Mouse (Mus musculus): Measurements from ENCODE around the gene Ulk3. TPM values are rescaled to one million over a fixed set of nuclear protein-coding genes. Genes with fewer than 3 reads are reported as not detected.

Gene Ulk3
- 1.7 TPM for polyA plus RNA-seq (2014; fragmentation: Illumina TruSeq; extraction: RNeasy Lipid Tissue Mini Kit (QIAGEN cat#74804); ENCODE audit: low read depth, low replicate concordance)

DNA sequence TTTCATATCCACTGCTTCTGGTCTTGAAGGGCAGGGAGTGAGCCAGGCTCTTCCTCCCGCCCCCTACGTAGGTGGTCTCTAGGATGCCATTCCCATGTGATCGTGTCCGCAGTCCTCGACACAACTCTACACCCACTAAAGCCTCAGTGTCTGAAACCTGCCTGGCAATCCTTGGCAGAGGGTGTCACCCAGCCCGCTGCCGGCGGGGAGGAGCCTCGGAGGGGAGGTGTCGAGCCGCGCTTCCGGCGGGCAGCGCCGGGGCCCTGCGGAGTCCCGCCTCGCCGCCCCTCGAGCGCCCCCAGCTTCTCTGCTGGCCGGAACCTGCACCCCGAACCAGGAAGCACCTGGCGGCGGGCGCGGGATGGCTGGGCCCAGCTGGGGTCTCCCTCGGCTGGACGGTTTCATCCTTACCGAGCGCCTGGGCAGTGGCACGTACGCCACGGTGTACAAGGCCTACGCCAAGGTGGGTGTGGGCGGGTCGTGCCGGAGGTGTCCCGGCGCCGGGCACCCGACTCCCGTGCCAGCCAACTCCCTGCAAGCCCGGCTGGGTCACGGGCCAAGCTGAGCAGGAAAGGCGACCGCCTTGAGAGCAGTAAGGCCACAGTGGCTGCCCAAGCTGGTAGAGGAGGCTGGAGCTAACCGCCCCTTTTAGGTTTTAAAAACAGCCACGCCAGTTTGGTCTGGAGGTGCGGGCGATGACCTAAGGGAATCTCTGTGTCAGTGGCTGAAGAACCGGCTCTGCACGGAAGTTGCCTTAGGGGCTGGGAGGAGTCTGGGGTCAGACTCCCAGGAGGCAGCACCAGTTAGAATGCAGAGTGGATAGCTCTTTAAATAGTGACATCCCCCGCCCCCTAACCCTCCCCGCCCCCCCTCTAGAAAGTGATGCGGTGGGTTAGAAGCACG lies at the start of gene Ulk3:
TSS of gene Ulk3 (plus strand) at position 229 of the 903 bp plus-strand sequence.

DNA sequence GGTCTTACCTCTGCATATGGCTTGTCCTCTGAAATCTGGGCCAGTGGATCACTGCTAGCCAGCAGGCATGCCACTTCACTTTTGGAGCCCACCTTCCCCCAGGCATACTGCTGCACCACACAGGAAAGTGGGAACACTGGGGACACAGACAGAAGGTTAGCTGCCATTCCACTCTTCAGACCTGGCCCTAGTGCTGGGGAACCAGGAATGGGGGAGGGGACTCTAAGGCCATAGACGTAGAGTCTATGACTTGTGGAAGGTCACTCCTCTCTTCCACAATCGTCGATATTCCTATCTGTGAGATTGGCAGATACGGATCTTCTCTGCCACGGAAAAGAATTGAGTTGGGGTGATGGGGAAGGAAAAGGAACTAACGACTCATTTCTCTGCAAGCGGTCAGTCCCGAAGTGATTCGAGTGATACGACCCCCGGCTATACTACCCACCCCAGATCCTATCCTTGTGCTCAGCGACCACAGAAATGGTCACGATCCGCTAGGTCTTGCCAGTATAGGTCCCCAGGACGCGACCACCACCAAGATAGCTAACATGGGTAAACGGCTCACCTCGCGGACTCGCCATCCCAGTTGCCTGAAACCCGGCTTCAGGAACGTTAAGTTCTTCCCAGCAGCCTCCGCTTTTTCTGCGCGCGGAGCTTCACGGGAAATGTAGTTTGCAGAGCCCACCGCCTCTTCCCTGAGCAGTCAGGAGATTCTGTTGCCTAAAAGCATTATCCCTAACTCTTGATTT lies 36.9 kb upstream of the Ulk3 start, which contains the start of gene Mpi:
TSS of gene Mpi (minus strand) at position 625 of the 749 bp plus-strand sequence.

DNA sequence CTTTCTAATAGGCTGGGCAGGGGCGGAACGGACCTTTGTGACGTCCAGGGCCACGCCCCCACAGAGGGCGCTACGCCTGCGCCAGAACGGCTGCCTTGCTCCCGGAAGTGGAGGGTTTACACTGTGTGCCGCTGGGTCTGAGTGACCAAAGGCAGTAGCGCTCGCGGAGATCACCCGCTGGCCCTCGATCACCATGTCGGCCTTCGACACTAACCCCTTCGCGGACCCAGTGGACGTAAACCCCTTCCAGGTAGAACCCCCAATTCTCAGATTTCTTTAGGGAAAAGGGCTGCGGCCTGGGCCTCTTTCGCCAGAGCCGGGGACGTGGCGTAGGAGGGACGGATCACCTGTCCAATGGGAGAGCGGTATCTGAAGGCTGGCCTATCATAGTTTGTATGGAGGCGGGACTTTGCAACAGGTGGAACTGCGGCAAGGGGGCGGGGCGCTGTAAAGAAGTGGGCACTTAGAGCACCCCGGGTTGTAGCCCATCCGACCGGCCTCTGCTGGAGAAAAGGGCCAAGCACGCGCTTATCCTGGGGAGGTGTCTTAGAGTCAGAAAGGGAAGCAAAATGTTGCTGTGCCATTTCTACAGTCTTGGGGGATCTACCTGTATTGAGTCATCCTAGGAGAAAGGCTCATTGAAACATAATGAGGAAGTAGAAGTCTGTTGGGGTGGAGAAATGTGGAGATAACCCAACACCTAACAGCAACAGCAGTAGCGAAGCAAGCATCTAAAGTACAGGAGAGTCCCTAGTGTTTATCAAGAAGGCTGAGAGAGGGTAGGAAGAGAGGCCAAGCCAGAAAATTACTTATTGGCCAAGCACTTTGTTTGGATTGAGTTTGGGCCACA lies 28.2 kb upstream of the Ulk3 start, which contains the start of gene Scamp2:
TSS of gene Scamp2 (plus strand) at position 83 of the 850 bp plus-strand sequence.

DNA sequence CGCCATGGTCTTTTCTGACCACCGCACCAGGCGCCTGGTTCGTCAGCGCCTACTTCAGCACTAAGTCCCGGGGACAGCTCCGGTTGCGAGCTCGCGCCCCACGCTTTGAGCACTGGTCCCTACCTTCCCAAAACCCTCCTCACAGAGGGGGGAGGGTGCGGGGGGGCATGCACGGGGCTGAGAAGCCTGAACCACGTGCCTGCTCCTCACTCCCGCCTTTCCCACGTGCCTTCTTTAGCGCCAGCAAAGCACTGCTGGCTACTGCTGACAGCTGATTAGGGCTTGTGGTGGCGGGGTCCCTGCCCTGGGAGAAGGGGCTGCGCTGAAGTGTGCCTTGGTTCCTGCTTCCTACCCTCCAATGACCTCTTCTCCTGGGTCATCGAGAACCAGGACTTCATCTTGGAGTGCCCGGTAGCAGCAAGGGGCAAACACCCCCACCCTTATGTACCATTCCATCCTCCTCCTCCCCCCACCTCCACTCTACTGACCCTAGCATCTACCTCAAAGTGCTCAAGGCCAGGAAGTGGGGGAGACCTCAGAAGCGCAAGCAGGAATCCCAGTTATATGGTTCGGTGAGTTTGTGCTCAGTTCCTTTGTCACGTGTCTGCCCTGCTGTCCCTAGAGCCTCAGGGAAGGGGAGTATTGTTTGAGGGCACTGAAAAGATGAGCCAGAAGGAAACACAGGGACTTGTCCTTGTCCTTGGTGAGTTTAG lies 17.0 kb downstream of the Ulk3 start, which contains the start of gene Cplx3:
TSS of gene Cplx3 (minus strand) at position 143 of the 713 bp plus-strand sequence.

DNA sequence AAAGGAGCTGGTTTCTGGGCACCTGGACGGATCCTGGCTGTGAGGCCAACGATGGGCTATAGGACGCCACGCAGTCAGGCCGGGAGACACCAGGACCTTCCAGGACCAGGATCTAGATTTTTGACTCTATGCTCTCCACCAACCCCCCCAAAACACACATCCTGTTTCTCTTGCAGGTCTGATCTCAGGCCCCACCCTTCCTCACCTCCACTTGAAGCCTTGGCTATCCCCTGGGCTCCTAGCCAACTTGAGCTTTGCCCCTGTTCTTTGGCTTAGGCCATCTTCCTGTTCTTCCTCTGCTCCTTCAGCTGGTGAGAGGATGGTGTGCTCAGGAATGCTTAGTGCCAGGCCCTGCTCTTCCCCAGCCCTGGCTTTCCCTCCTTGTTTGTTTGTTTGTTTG lies 31.4 kb downstream of the Ulk3 start, which contains the start of gene Lman1l:
TSS of gene Lman1l (minus strand) at position 101 of the 400 bp plus-strand sequence.

Other genes with a start within 250 kb of the Ulk3 start
- 5.7 TPM for gene Ppcdc, start 149.3 kb upstream of the Ulk3 start, polyA plus RNA-seq (2014; fragmentation: Illumina TruSeq; extraction: RNeasy Lipid Tissue Mini Kit (QIAGEN cat#74804); ENCODE audit: low read depth, low replicate concordance)
- 1.2 TPM for gene Scamp5, start 121.4 kb upstream of the Ulk3 start, polyA plus RNA-seq (2014; fragmentation: Illumina TruSeq; extraction: RNeasy Lipid Tissue Mini Kit (QIAGEN cat#74804); ENCODE audit: low read depth, low replicate concordance)
- gene Rpp25, start 85.4 kb upstream of the Ulk3 start, polyA plus RNA-seq (2014; fragmentation: Illumina TruSeq; extraction: RNeasy Lipid Tissue Mini Kit (QIAGEN cat#74804); ENCODE audit: low read depth, low replicate concordance) = 0.14 TPM
- gene Cox5a, start 68.2 kb upstream of the Ulk3 start, polyA plus RNA-seq (2014; fragmentation: Illumina TruSeq; extraction: RNeasy Lipid Tissue Mini Kit (QIAGEN cat#74804); ENCODE audit: low read depth, low replicate concordance) = 491 TPM
- gene Fam219b, start 51.9 kb upstream of the Ulk3 start, polyA plus RNA-seq (2014; fragmentation: Illumina TruSeq; extraction: RNeasy Lipid Tissue Mini Kit (QIAGEN cat#74804); ENCODE audit: low read depth, low replicate concordance) = 3.2 TPM
- 102 TPM for gene Mpi, start 36.7 kb upstream of the Ulk3 start, polyA plus RNA-seq (2014; fragmentation: Illumina TruSeq; extraction: RNeasy Lipid Tissue Mini Kit (QIAGEN cat#74804); ENCODE audit: low read depth, low replicate concordance)
- 26.7 TPM for gene Scamp2, start 28.5 kb upstream of the Ulk3 start, polyA plus RNA-seq (2014; fragmentation: Illumina TruSeq; extraction: RNeasy Lipid Tissue Mini Kit (QIAGEN cat#74804); ENCODE audit: low read depth, low replicate concordance)
- not detected for gene Cplx3, start 16.8 kb downstream of the Ulk3 start, polyA plus RNA-seq (2014; fragmentation: Illumina TruSeq; extraction: RNeasy Lipid Tissue Mini Kit (QIAGEN cat#74804); ENCODE audit: low read depth, low replicate concordance)
- gene Lman1l, start 31.3 kb downstream of the Ulk3 start, polyA plus RNA-seq (2014; fragmentation: Illumina TruSeq; extraction: RNeasy Lipid Tissue Mini Kit (QIAGEN cat#74804); ENCODE audit: low read depth, low replicate concordance) = not detected
- 1.2 TPM for gene Csk, start 64.2 kb downstream of the Ulk3 start, polyA plus RNA-seq (2014; fragmentation: Illumina TruSeq; extraction: RNeasy Lipid Tissue Mini Kit (QIAGEN cat#74804); ENCODE audit: low read depth, low replicate concordance)
- gene Cyp1a2, start 94.3 kb downstream of the Ulk3 start, polyA plus RNA-seq (2014; fragmentation: Illumina TruSeq; extraction: RNeasy Lipid Tissue Mini Kit (QIAGEN cat#74804); ENCODE audit: low read depth, low replicate concordance) = 0.10 TPM
- gene Cyp1a1, start 98.5 kb downstream of the Ulk3 start, polyA plus RNA-seq (2014; fragmentation: Illumina TruSeq; extraction: RNeasy Lipid Tissue Mini Kit (QIAGEN cat#74804); ENCODE audit: low read depth, low replicate concordance) = not detected
- gene Edc3, start 119.1 kb downstream of the Ulk3 start, polyA plus RNA-seq (2014; fragmentation: Illumina TruSeq; extraction: RNeasy Lipid Tissue Mini Kit (QIAGEN cat#74804); ENCODE audit: low read depth, low replicate concordance) = 3.5 TPM
- gene Clk3, start 176.4 kb downstream of the Ulk3 start, polyA plus RNA-seq (2014; fragmentation: Illumina TruSeq; extraction: RNeasy Lipid Tissue Mini Kit (QIAGEN cat#74804); ENCODE audit: low read depth, low replicate concordance) = 98.7 TPM
- 14.5 TPM for gene Arid3b, start 247.3 kb downstream of the Ulk3 start, polyA plus RNA-seq (2014; fragmentation: Illumina TruSeq; extraction: RNeasy Lipid Tissue Mini Kit (QIAGEN cat#74804); ENCODE audit: low read depth, low replicate concordance)

Data from testis, adult 10 weeks (tissue).